Mouse (Mus musculus) neural tube, embryonic 12.5 days (tissue): ENCODE results near the gene Fbxw10. TPM values are rescaled to one million over a fixed set of nuclear protein-coding genes. Genes with fewer than 3 reads are reported as not detected.

Experiments used
- ATAC-seq: fragments of 200-750 bp; cut with Nextera tagmentation; 2 replicates; pipeline ENCODE4 v1.8.0; 2017; ENCODE audit warnings: low read depth, mild to moderate bottlenecking, moderate TSS enrichment, moderate library complexity; ENCODE audit not compliant: low FRiP score
- H3K27ac ChIP-seq: fragments of 300-500 bp; sonication (generic); 2 replicates; pipeline ENCODE4 v1.5.1; 2016
- H3K27me3 ChIP-seq: fragments of 300-500 bp; sonication (generic); replicated peaks from 2 replicates; pipeline ENCODE4 v1.6.1; 2016; ENCODE audit warnings: mild to moderate bottlenecking
- H3K36me3 ChIP-seq: fragments of 300-500 bp; sonication (generic); 2 replicates; pipeline ENCODE4 v1.6.1; 2016; ENCODE audit warnings: mild to moderate bottlenecking
- H3K4me1 ChIP-seq: fragments of 300-500 bp; sonication (generic); 2 replicates; pipeline ENCODE4 v1.6.1; 2016
- H3K4me2 ChIP-seq: fragments of 300-500 bp; sonication (generic); replicated peaks from 2 replicates; pipeline ENCODE4 v1.6.1; 2016; ENCODE audit warnings: mild to moderate bottlenecking
- H3K4me3 ChIP-seq: fragments of 300-500 bp; sonication (generic); 2 replicates; pipeline ENCODE4 v1.5.1; 2016
- H3K9ac ChIP-seq: fragments of 300-500 bp; sonication (generic); 2 replicates; pipeline ENCODE4 v1.6.1; 2016; ENCODE audit warnings: mild to moderate bottlenecking
- H3K9me3 ChIP-seq: fragments of 300-500 bp; sonication (generic); 2 replicates; pipeline ENCODE4 v1.6.1; 2016; ENCODE audit warnings: mild to moderate bottlenecking
- WGBS: fragments of 180-500 bp; shearing (Covaris S2); methylation state at CpG from one replicate; pipeline ENCODE4 v1.1.7; 2016; 5-methylcytosine and 5-hydroxymethylcytosine counted together
- polyA plus RNA-seq: library from polyadenylated mRNA; unstranded; fragments of >200 nt; fragmentation: Nextera tagmentation; extraction: Ambion mirVana; gene quantifications from 2 replicates; pipeline ENCODE4 v1.2.1, GENCODE M21; 2016

Gene Fbxw10
- polyA plus RNA-seq, 1 experiment from 2014 or later = 0.74 TPM

GRCm38 (mm10) chr11:62820661-62821437 lies 26.0 kb upstream of the Fbxw10 start:
- Histone ChIP-seq H3K9me3 (no peaks in the 10 kb centered on the region), H3K9ac (peak overlapping the region; percentile 55), H3K4me2 (peak overlapping the region; percentile 63), H3K4me3 (peak overlapping the region; percentile 39), H3K27ac (no peak overlapping the region), H3K27me3 (no peaks in the 10 kb centered on the region), H3K36me3 (no peaks in the 10 kb centered on the region), H3K4me1 (peaks cover 20% of the 10 kb centered on the region)
- WGBS = 14% methylated on average over 16 of the region's 16 CpGs
- peak; percentile 70 for ATAC-seq

GRCm38 (mm10) chr11:62821893-62822292 lies 25.0 kb upstream of the Fbxw10 start:
- Histone ChIP-seq H3K4me2 (peak overlapping the region; percentile 39), H3K4me3 (no peak overlapping the region), H3K4me1 (peaks cover 20% of the 10 kb centered on the region), H3K27ac (no peak overlapping the region), H3K36me3 (no peaks in the 10 kb centered on the region), H3K9me3 (no peaks in the 10 kb centered on the region), H3K27me3 (no peaks in the 10 kb centered on the region), H3K9ac (no peak overlapping the region)
- no peak for ATAC-seq
- 78% methylated on average over 5 of the region's 5 CpGs for WGBS

GRCm38 (mm10) chr11:62824211-62824610 lies 22.7 kb upstream of the Fbxw10 start:
- H3K9me3 ChIP-seq = no peaks in the 10 kb centered on the region

GRCm38 (mm10) chr11:62825222-62826105 lies 21.4 kb upstream of the Fbxw10 start:
- WGBS = 82% methylated on average over 9 of the region's 9 CpGs
- Histone ChIP-seq H3K27me3 (no peaks in the 10 kb centered on the region), H3K36me3 (no peaks in the 10 kb centered on the region), H3K4me2 (no peak overlapping the region), H3K27ac (no peak overlapping the region), H3K9me3 (no peaks in the 10 kb centered on the region), H3K4me1 (peaks cover 11% of the 10 kb centered on the region), H3K9ac (no peak overlapping the region), H3K4me3 (no peak overlapping the region)
- ATAC-seq = no peak

More at GRCm38 (mm10) chr11:62824211-62824610, 22.7 kb upstream of the Fbxw10 start:
- Histone ChIP-seq H3K9ac (no peak overlapping the region), H3K27ac (no peak overlapping the region), H3K4me2 (no peak overlapping the region), H3K36me3 (no peaks in the 10 kb centered on the region), H3K4me1 (peaks cover 20% of the 10 kb centered on the region), H3K27me3 (no peaks in the 10 kb centered on the region), H3K4me3 (no peak overlapping the region)
- ATAC-seq = no peak
- WGBS = 75% methylated on average over 7 of the region's 7 CpGs

DNA sequence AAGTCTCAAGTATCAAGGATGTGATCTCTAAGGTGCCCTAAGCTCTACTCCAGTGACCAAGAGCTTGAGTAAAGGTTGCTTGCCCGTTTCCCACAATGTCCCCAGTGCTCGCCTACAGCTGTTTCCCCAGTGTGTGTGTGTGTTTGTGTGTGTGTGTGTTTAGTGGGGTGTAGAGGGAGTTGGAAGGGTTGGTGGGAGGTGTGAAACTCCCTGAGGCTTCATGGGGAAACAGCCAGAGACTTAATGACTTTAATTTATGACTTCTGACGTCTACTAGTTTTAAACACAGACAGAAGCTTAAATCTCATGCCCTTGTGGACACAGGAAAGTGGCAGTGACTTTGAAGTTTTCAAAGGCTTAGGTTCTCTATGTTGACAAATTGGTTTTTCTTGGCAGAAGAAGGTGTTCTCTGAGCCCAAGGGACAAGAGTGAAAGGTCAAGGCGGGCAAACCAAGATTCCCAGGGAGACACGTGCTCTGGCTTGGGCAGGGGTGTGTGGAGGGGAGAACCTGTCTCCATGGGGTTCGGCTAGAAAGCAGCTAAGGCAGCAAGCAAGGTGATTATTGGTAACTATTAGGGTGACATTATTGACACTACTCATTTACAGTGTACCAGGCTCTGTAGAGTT lies 20.6 kb upstream of the Fbxw10 start:
- Histone ChIP-seq H3K4me1 (peaks cover 4% of the 10 kb centered on the region), H3K36me3 (no peaks in the 10 kb centered on the region), H3K4me2 (no peak overlapping the region), H3K27me3 (no peaks in the 10 kb centered on the region), H3K27ac (no peak overlapping the region), H3K9me3 (no peaks in the 10 kb centered on the region), H3K4me3 (no peak overlapping the region), H3K9ac (no peak overlapping the region)
- ATAC-seq = no peak
- 61% methylated on average over 6 of the region's 6 CpGs for WGBS

- Histone ChIP-seq H3K27me3 (no peaks in the 10 kb centered on the region), H3K9ac (no peak overlapping the region), H3K9me3 (no peaks in the 10 kb centered on the region), H3K27ac (no peak overlapping the region), H3K4me3 (no peak overlapping the region), H3K4me2 (no peak overlapping the region), H3K36me3 (no peaks in the 10 kb centered on the region), H3K4me1 (no peaks in the 10 kb centered on the region)
- no peak for ATAC-seq
- WGBS = 92% methylated on average over 4 of the region's 4 CpGs
These were observed 19.7 kb upstream of the Fbxw10 start for GRCm38 (mm10) chr11:62827135-62827534.

- H3K36me3 ChIP-seq = no peaks in the 10 kb centered on the region
- WGBS = 86% methylated on average over 3 of the region's 3 CpGs
- H3K27ac ChIP-seq = no peak overlapping the region
- no peaks in the 10 kb centered on the region for H3K27me3 ChIP-seq
- H3K4me1 ChIP-seq = no peaks in the 10 kb centered on the region
- no peaks in the 10 kb centered on the region for H3K9me3 ChIP-seq
- H3K4me3 ChIP-seq = no peak overlapping the region
- H3K9ac ChIP-seq = no peak overlapping the region
- no peak overlapping the region for H3K4me2 ChIP-seq
- no peak for ATAC-seq
These were observed 19.0 kb upstream of the Fbxw10 start for GRCm38 (mm10) chr11:62827911-62828310.

DNA sequence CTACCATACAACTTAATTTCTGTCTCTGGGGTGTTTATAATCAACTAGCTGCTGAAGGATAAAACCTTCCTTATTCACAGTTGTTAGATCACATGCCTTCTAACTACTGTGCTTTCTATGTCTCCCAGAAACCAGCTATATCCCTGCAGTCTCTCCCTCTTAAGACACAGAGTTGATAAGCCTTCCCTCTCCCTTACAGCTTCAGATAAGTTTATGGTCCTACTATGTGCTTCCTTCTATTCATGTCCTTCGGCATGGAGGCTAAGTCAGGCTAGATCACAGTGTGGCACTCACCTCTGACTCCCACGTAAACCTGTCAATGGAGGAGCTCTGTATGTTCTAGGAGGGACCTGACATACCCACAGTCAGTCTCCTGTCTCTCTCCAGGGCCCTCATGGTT lies 16.5 kb upstream of the Fbxw10 start:
- H3K27me3 ChIP-seq = no peaks in the 10 kb centered on the region
- H3K9me3 ChIP-seq = no peaks in the 10 kb centered on the region
- H3K4me3 ChIP-seq = no peak overlapping the region
- WGBS = 84% methylated on average over 2 of the region's 2 CpGs
- no peak overlapping the region for H3K9ac ChIP-seq
- H3K4me2 ChIP-seq = no peak overlapping the region
- H3K4me1 ChIP-seq = no peaks in the 10 kb centered on the region
- H3K36me3 ChIP-seq = no peaks in the 10 kb centered on the region; the same call in 1 of the 2 replicates
- H3K27ac ChIP-seq = no peak overlapping the region
- no peak for ATAC-seq

- no peaks in the 10 kb centered on the region for H3K27me3 ChIP-seq
- no peak overlapping the region for H3K9ac ChIP-seq
- no peak overlapping the region for H3K4me3 ChIP-seq
- H3K4me1 ChIP-seq = no peaks in the 10 kb centered on the region
- no peaks in the 10 kb centered on the region for H3K9me3 ChIP-seq
- H3K4me2 ChIP-seq = no peak overlapping the region
- H3K27ac ChIP-seq = no peak overlapping the region
- ATAC-seq = no peak
- no peaks in the 10 kb centered on the region; the same call in 1 of the 2 replicates for H3K36me3 ChIP-seq
These were observed 15.0 kb upstream of the Fbxw10 start for GRCm38 (mm10) chr11:62831906-62832305.

DNA sequence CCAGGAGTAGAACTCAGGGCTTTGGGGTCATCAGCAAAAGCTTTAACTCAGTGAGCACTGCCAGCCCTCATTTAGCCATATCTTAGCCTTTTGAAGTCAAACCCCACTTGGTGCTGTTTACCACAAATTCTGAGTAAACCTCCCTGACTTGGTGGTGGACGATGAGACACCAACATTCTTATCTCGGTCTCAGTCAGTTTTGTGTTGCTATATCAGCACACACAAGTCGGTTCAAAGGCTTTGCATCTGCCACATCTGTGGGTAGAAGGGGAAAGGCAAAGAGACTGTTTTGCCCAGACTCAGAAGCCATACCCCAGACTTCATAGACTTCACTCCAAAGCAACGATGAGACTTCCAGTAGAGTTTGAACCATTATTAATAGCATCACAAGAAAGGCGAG lies 2.3 kb upstream of the Fbxw10 start:
- no peak overlapping the region for H3K9ac ChIP-seq
- H3K4me3 ChIP-seq = no peak overlapping the region
- no peak for ATAC-seq
- 91% methylated on average over 5 of the region's 5 CpGs for WGBS
- H3K4me1 ChIP-seq = 0 out of 2 replicates have a peak, but pooled peaks cover 4% of the 10 kb centered on the region
- no peaks in the 10 kb centered on the region for H3K36me3 ChIP-seq
- no peak overlapping the region for H3K27ac ChIP-seq
- no peaks in the 10 kb centered on the region for H3K9me3 ChIP-seq
- H3K4me2 ChIP-seq = no peak overlapping the region
- no peaks in the 10 kb centered on the region for H3K27me3 ChIP-seq

GRCm38 (mm10) chr11:62845730-62846129 lies 1.1 kb upstream of the Fbxw10 start:
- H3K27me3 ChIP-seq = no peaks in the 10 kb centered on the region
- ATAC-seq = no peak
- 74% methylated on average over 3 of the region's 3 CpGs for WGBS
- no peak overlapping the region for H3K9ac ChIP-seq
- H3K4me1 ChIP-seq = 0 out of 2 replicates have a peak, but pooled peaks cover 4% of the 10 kb centered on the region
- H3K9me3 ChIP-seq = no peaks in the 10 kb centered on the region
- no peak overlapping the region for H3K27ac ChIP-seq
- no peaks in the 10 kb centered on the region for H3K36me3 ChIP-seq
- H3K4me3 ChIP-seq = no peak overlapping the region
- H3K4me2 ChIP-seq = no peak overlapping the region

GRCm38 (mm10) chr11:62847655-62848191 lies 854 bp downstream of the Fbxw10 start:
- peak overlapping the region; percentile 45; the same call in 1 of the 2 replicates for H3K4me2 ChIP-seq
- H3K4me3 ChIP-seq = no peak overlapping the region
- H3K9me3 ChIP-seq = no peaks in the 10 kb centered on the region
- H3K4me1 ChIP-seq = 0 out of 2 replicates have a peak, but pooled peaks cover 4% of the 10 kb centered on the region
- H3K27ac ChIP-seq = no peak overlapping the region
- ATAC-seq = no peak
- 68% methylated on average over 4 of the region's 4 CpGs for WGBS
- H3K9ac ChIP-seq = no peak overlapping the region
- no peaks in the 10 kb centered on the region for H3K36me3 ChIP-seq
- no peaks in the 10 kb centered on the region for H3K27me3 ChIP-seq
